Mouse (Mus musculus) kidney, adult 11 months (tissue): ENCODE data around the gene Txnl4b.

Experiments used
- DNase-seq: peaks from one replicate; pipeline ENCODE4 v3.0.0; 2022

Txnl4b gene

GRCm38 (mm10) chr8:109606725-109607124 is 41.0 kb downstream of the Txnl4b start:
- no peak for DNase-seq

GRCm38 (mm10) chr8:109607650-109608049 is 42.0 kb downstream of the Txnl4b start:
- DNase-seq: no peak

- peak; percentile 96 for DNase-seq
These were observed 42.8 kb downstream of the Txnl4b start, which contains the start of gene Dhodh for GRCm38 (mm10) chr8:109608271-109609152. Gene Dhodh, minus strand, starts transcription at chr8:109608673.

GRCm38 (mm10) chr8:109609153-109609502 is 43.4 kb downstream of the Txnl4b start:
- peak; percentile 18 for DNase-seq

GRCm38 (mm10) chr8:109614243-109615210 is 48.8 kb downstream of the Txnl4b start, which contains the start of gene Pkd1l3:
Gene Pkd1l3, plus strand, starts transcription at chr8:109614517.
- DNase-seq: no peak

- no peak for DNase-seq
These were observed 49.9 kb downstream of the Txnl4b start for GRCm38 (mm10) chr8:109615569-109615968.
